Mouse (Mus musculus) cortical plate, adult 2 months (tissue): ENCODE results near the gene Rdh7. TPM values are rescaled to one million over a fixed set of nuclear protein-coding genes. Genes with fewer than 3 reads are reported as not detected.

ENCODE experiments used
- polyA plus RNA-seq: library from polyadenylated mRNA; depleted of rRNA; stranded (reverse); fragments of >200 nt; gene quantifications from 2 replicates; pipeline ENCODE4 v1.2.3, GENCODE M21; 2012; rRNA removed

Gene Rdh7
- polyA plus RNA-seq, 1 experiment = not detected

Other genes starting within 250 kb of the Rdh7 start
- 11.9 and 12.6 TPM in 2 replicates for gene Stat6, start 245.8 kb downstream of the Rdh7 start, polyA plus RNA-seq
- 3.8 TPM in 2 replicates for gene Nemp1, start 221.9 kb downstream of the Rdh7 start, polyA plus RNA-seq
- 35.3 and 40.3 TPM in 2 replicates for gene Nab2, start 220.2 kb downstream of the Rdh7 start, polyA plus RNA-seq
- gene Myo1a, start 183.6 kb downstream of the Rdh7 start, polyA plus RNA-seq = 1.3 and 1.7 TPM in 2 replicates
- gene Tac2, start 164.3 kb downstream of the Rdh7 start, polyA plus RNA-seq = 25.9 and 31.9 TPM in 2 replicates
- 5.0 and 5.4 TPM in 2 replicates for gene Zbtb39, start 149.3 kb downstream of the Rdh7 start, polyA plus RNA-seq
- gene Gpr182, start 137.1 kb downstream of the Rdh7 start, polyA plus RNA-seq = 1.3 and 1.4 TPM in 2 replicates
- gene Rdh1, start 129.1 kb downstream of the Rdh7 start, polyA plus RNA-seq = 0.15 and 0.25 TPM in 2 replicates
- 1.2 TPM in 1 of 2 replicates, not detected in the other for gene Rdh16f1, start 129.0 kb downstream of the Rdh7 start, polyA plus RNA-seq
- 0.13 and 1.4 TPM in 2 replicates for gene Rdh9, start 112.4 kb downstream of the Rdh7 start, polyA plus RNA-seq
- 0.21 and 0.38 TPM in 2 replicates for gene Rdh16, start 87.7 kb downstream of the Rdh7 start, polyA plus RNA-seq
- not detected in 2 replicates for gene Rdh19, start 38.9 kb downstream of the Rdh7 start, polyA plus RNA-seq
- not detected in 2 replicates for gene Rdh16f2, start 22.3 kb downstream of the Rdh7 start, polyA plus RNA-seq
- gene Sdr9c7, start 9.7 kb upstream of the Rdh7 start, polyA plus RNA-seq = 0.09 and 0.15 TPM in 2 replicates
- gene Hsd17b6, start 118.8 kb upstream of the Rdh7 start, polyA plus RNA-seq = not detected in 2 replicates
- gene Prim1, start 126.4 kb upstream of the Rdh7 start, polyA plus RNA-seq = 7.5 and 8.1 TPM in 2 replicates
- 175 and 177 TPM in 2 replicates for gene Naca, start 146.8 kb upstream of the Rdh7 start, polyA plus RNA-seq
- 66.9 and 67.7 TPM in 2 replicates for gene Ptges3, start 170.1 kb upstream of the Rdh7 start, polyA plus RNA-seq
- 1,438 and 1,451 TPM in 2 replicates for gene Atp5b, start 194.5 kb upstream of the Rdh7 start, polyA plus RNA-seq
- gene Baz2a, start 202.8 kb upstream of the Rdh7 start, polyA plus RNA-seq = 30.2 and 32.1 TPM in 2 replicates